15 mouse cellular contexts compared by ENCODE assay signal in the genomic region with DNA sequence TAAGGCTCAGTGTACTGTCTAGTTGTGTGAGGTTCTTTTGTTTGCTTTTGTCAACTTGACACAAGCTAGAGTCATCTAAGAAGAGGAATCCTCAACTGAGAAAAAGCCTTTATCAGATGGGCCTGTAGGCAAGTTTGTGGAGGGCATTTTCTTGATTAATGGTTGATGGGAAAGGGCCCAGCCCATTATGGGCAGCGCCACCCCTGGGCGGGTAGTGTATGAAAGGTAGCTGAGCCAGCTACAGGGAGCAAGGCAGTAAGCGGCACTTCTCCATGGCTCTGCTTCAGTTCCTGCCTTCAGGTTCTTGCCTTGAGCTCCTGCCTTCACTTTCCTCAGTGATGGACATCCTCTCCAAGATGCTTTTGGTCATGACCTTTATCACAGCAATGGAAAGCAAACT.
"Had no signal": no experiment of that assay in that cellular context is flagged by ENCODE, and none has a peak within 500 bp of the region (broad histone marks: within the 10 kb centered on the region; RNA-seq: fewer than 3 reads in every experiment).

No protein-coding gene starts in this region.

- H3K9ac ChIP-seq: neural tube, embryonic 15.5 days; stomach, embryonic 15.5 days had no signal

- DNase-seq: retina, postnatal 1 day; right cerebral cortex, adult 18-20 months; right cerebral cortex, postnatal 14 days; right cerebral cortex, postnatal 25 days; right cerebral cortex, postnatal 4 days; spleen, adult 18-20 months; thymus, adult 18-20 months; thymus, adult 2 months; thymus, postnatal 14 days; thymus, postnatal 25 days; thymus, postnatal 36 days; thymus, postnatal 4 days had no signal

- H3K36me3 ChIP-seq: neural tube, embryonic 15.5 days; stomach, embryonic 15.5 days had no signal

- H3K27me3 ChIP-seq: neural tube, embryonic 15.5 days; stomach, embryonic 15.5 days had no signal

- H3K4me3 ChIP-seq: neural tube, embryonic 15.5 days; stomach, embryonic 15.5 days had no signal

- H3K9me3 ChIP-seq: neural tube, embryonic 15.5 days; stomach, embryonic 15.5 days had no signal

- H3K4me2 ChIP-seq: neural tube, embryonic 15.5 days; stomach, embryonic 15.5 days had no signal

- H3K27ac ChIP-seq: neural tube, embryonic 15.5 days; stomach, embryonic 15.5 days; stomach, postnatal 0 days had no signal

- H3K4me1 ChIP-seq: neural tube, embryonic 15.5 days had no signal
